Mouse (Mus musculus): ENCODE results near the gene Cox7a1. TPM values are rescaled to one million over a fixed set of nuclear protein-coding genes. Genes with fewer than 3 reads are reported as not detected.

Gene Cox7a1
- 24.7 and 32.0 TPM in 2 replicates for polyA plus RNA-seq (2012; rRNA removed)

DNA sequence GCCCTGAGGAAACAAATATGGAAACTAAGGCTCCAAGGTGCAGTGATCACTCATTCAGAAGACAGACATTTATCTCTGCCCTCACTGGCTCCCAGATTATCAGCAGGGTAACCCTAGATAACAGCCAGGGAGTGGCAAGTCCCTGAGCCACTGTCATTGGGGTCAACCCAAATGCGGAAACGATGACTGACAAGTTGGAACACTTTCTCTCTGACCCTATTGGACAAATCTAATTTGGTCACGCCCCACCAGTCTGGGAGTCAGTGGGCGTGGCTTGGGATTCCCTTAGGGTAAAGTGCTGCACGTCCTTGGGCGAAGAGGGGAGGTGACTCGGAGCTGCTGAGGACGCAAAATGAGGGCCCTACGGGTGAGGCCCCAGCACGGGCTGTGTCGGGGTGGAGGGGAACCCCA, at the start of gene Cox7a1:
Gene Cox7a1, plus strand, starts transcription at position 266 of the 411 bp plus-strand sequence.
- DNase-seq = peak; percentile 68 to 78
- Histone ChIP-seq H3K4me3 (replicated peaks; ENCODE audit: insufficient read depth, low read depth, low read length) (peak within 1 kb of the TSS; percentile 5), H3K27me3 (ENCODE audit: control insufficient read depth, insufficient read depth, low read length) (no peaks in the 10 kb centered on the region), H3K4me1 (ENCODE audit: control insufficient read depth, insufficient read depth, low read length) (peaks cover 28% of the 10 kb centered on the region), H3K27ac (ENCODE audit: insufficient read depth, low read length) (peak within 1 kb of the TSS; percentile 24; the same call in 1 of the 2 replicates)
- 8% methylated on average over 11 of the region's 11 CpGs for WGBS
- TF ChIP-seq CTCF (IDR thresholded peaks at IDR 0.05; ENCODE audit: borderline replicate concordance, insufficient read depth, low read depth, low read length) (no peak), POLR2A (IDR thresholded peaks at IDR 0.05; ENCODE audit: borderline replicate concordance, insufficient read depth, low read length) (no peak)

DNA sequence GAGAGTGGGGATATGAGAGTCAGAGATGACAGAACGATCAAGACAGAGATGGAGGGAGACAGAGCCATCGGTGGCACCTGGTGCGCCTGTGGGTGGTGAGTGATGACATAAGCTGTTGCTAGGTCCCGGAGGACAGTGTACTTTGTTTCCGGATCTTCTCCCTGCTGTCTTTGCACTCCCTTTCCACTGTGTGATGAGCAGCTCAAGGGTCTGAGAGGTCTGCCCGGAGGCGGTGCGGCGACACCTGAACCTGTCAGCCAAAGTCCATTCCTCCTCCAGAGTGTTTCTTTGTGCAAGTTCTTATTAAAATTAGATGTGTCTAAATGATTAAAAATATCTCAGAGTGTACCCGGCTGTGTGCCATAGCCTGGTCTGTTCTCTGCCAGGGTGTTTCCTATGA, 47.1 kb upstream of the Cox7a1 start:
- H3K27ac ChIP-seq (ENCODE audit: insufficient read depth, low read length) = no peak overlapping the region
- no peaks in the 10 kb centered on the region for H3K4me1 ChIP-seq (ENCODE audit: control insufficient read depth, insufficient read depth, low read length)
- TF ChIP-seq CTCF (IDR thresholded peaks at IDR 0.05; ENCODE audit: borderline replicate concordance, insufficient read depth, low read depth, low read length) (no peak), POLR2A (IDR thresholded peaks at IDR 0.05; ENCODE audit: borderline replicate concordance, insufficient read depth, low read length) (no peak)
- 63% methylated on average over 10 of the region's 10 CpGs for WGBS
- no peaks in the 10 kb centered on the region for H3K27me3 ChIP-seq (ENCODE audit: control insufficient read depth, insufficient read depth, low read length)
- H3K4me3 ChIP-seq (replicated peaks; ENCODE audit: insufficient read depth, low read depth, low read length) = no peak overlapping the region
- DNase-seq = peak; percentile 32 to 34

DNA sequence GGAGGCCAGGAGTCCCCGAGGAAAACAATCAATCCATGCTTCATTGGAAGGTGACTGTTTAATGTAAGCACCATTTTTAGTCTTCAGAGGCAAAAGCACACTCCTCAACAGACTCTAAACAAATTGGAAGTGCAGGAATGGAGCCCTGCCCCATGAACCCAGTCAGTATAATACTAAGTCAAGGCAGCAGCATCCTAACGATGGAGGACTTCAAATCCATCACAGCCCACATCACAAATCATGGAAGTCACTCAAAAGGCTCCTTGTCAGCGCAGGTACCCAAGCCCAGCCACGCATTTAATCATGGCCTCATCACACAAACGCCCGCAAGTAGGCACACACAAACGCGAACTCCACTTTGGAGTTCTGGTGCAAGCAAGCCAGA, 40.8 kb upstream of the Cox7a1 start:
- TF ChIP-seq CTCF (IDR thresholded peaks at IDR 0.05; ENCODE audit: borderline replicate concordance, insufficient read depth, low read depth, low read length) (no peak), POLR2A (IDR thresholded peaks at IDR 0.05; ENCODE audit: borderline replicate concordance, insufficient read depth, low read length) (no peak)
- Histone ChIP-seq H3K27ac (ENCODE audit: insufficient read depth, low read length) (no peak overlapping the region), H3K4me3 (replicated peaks; ENCODE audit: insufficient read depth, low read depth, low read length) (peak overlapping the region; percentile 55), H3K4me1 (ENCODE audit: control insufficient read depth, insufficient read depth, low read length) (no peaks in the 10 kb centered on the region), H3K27me3 (ENCODE audit: control insufficient read depth, insufficient read depth, low read length) (no peaks in the 10 kb centered on the region)
- WGBS = 12% methylated on average over 8 of the region's 8 CpGs
- DNase-seq = no peak

DNA sequence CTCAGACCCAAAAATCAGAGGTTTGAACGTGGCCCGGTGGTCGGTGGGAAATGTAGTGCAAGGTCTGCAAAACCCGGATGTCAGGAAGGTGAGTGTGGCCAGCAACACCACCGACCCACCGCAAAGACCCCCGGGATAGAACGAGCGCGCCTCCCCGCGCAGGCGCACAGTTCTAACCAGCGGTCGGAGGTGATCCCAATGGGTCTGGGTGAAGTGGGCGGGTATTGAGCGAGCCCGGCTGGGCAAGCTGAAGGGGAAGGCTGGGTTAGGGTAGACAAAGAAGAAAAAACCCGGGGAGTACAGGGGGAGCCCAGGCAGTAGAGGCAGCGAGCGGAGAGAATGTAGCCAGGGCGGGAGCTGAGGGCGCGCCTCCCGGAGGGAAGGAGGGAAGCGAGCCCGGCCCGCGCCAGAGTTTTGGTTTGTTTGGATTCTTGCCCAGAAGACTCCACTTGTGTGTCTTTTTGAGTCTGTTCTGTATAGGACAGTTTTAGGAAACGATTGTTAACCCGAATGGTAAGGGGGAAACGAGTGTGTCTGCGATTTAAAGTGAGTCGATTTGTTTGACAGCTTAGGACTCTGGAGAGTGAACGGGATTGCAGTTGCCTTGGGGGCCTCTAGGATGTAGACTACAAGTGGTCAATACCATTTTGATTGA, 40.3 kb upstream of the Cox7a1 start:
- TF ChIP-seq POLR2A (IDR thresholded peaks at IDR 0.05; ENCODE audit: borderline replicate concordance, insufficient read depth, low read length) = 0 out of 2 replicates have a peak, but pooled peaks have one; percentile 5
- TF ChIP-seq CTCF (IDR thresholded peaks at IDR 0.05; ENCODE audit: borderline replicate concordance, insufficient read depth, low read depth, low read length) = no peak
- 2% methylated on average over 35 of the region's 35 CpGs for WGBS
- Histone ChIP-seq H3K4me1 (ENCODE audit: control insufficient read depth, insufficient read depth, low read length) (no peaks in the 10 kb centered on the region), H3K4me3 (replicated peaks; ENCODE audit: insufficient read depth, low read depth, low read length) (peak overlapping the region; percentile 55), H3K27me3 (ENCODE audit: control insufficient read depth, insufficient read depth, low read length) (no peaks in the 10 kb centered on the region), H3K27ac (ENCODE audit: insufficient read depth, low read length) (no peak overlapping the region)
- DNase-seq = peak; percentile 64 to 76

- H3K27ac ChIP-seq (ENCODE audit: insufficient read depth, low read length) = no peak overlapping the region
- H3K27me3 ChIP-seq (ENCODE audit: control insufficient read depth, insufficient read depth, low read length) = no peaks in the 10 kb centered on the region
- 90% methylated on average over 5 of the region's 5 CpGs for WGBS
- no peaks in the 10 kb centered on the region for H3K4me1 ChIP-seq (ENCODE audit: control insufficient read depth, insufficient read depth, low read length)
- TF ChIP-seq CTCF (IDR thresholded peaks at IDR 0.05; ENCODE audit: borderline replicate concordance, insufficient read depth, low read depth, low read length) (no peak), POLR2A (IDR thresholded peaks at IDR 0.05; ENCODE audit: borderline replicate concordance, insufficient read depth, low read length) (no peak)
- H3K4me3 ChIP-seq (replicated peaks; ENCODE audit: insufficient read depth, low read depth, low read length) = no peak overlapping the region
- DNase-seq = no peak
Measured at GRCm38 (mm10) chr7:30147011-30147410, 36.9 kb upstream of the Cox7a1 start.

- WGBS = 100% methylated on average over 1 of the region's 1 CpGs
Measured at GRCm38 (mm10) chr7:30154040-30154439, 29.9 kb upstream of the Cox7a1 start.

DNA sequence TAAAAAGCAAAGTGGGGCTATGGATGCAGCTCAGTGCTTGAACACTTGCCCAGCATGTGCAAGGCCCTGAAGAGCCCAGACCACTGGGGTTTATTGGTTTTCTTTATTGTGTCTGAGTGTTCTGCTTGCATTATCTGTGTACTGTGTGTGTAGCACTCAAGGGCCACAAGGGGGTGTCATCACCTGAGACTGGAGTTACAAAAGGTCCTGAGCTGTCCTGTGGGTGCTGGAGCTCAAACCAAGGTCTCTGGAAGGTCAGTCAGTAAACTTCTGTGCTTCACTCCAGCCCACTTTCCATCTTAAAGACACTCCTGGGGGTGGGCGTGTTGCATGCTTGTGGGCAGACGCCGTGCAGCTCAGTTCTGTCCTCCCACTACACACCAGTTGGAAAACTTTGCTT, 28.4 kb upstream of the Cox7a1 start:
- H3K27me3 ChIP-seq (ENCODE audit: control insufficient read depth, insufficient read depth, low read length) = no peaks in the 10 kb centered on the region
- 98% methylated on average over 3 of the region's 3 CpGs for WGBS
- H3K4me1 ChIP-seq (ENCODE audit: control insufficient read depth, insufficient read depth, low read length) = no peaks in the 10 kb centered on the region
- no peak for TF ChIP-seq POLR2A (IDR thresholded peaks at IDR 0.05; ENCODE audit: borderline replicate concordance, insufficient read depth, low read length)
- no peak overlapping the region for H3K27ac ChIP-seq (ENCODE audit: insufficient read depth, low read length)
- no peak overlapping the region for H3K4me3 ChIP-seq (replicated peaks; ENCODE audit: insufficient read depth, low read depth, low read length)
- DNase-seq = no peak

More at GRCm38 (mm10) chr7:30154040-30154439, 29.9 kb upstream of the Cox7a1 start:
- Histone ChIP-seq H3K27ac (ENCODE audit: insufficient read depth, low read length) (no peak overlapping the region), H3K27me3 (ENCODE audit: control insufficient read depth, insufficient read depth, low read length) (no peaks in the 10 kb centered on the region), H3K4me3 (replicated peaks; ENCODE audit: insufficient read depth, low read depth, low read length) (no peak overlapping the region), H3K4me1 (ENCODE audit: control insufficient read depth, insufficient read depth, low read length) (no peaks in the 10 kb centered on the region)
- TF ChIP-seq CTCF (IDR thresholded peaks at IDR 0.05; ENCODE audit: borderline replicate concordance, insufficient read depth, low read depth, low read length) = no peak
- TF ChIP-seq POLR2A (IDR thresholded peaks at IDR 0.05; ENCODE audit: borderline replicate concordance, insufficient read depth, low read length) = no peak
- no peak for DNase-seq

DNA sequence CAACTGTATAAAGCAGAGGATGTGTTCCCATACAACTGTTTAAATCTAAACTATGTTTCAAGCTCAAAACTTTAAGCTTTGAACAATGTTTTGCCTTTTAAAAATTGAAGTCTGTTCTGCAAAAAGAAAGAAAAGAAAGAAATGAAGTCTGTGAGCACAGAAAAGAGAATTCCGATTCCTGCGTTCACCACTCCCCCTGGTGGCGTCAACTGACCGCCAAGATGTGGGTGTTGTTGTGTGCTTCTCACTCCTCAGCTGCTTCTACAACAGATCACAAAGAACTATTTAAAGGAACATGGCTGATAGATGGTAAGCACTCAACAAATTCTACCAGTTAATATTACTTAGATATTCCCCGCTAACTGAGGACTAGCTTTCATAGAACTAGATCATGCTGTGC, 20.8 kb upstream of the Cox7a1 start:
- no peaks in the 10 kb centered on the region for H3K27me3 ChIP-seq (ENCODE audit: control insufficient read depth, insufficient read depth, low read length)
- H3K4me1 ChIP-seq (ENCODE audit: control insufficient read depth, insufficient read depth, low read length) = 0 out of 2 replicates have a peak, but pooled peaks cover 3% of the 10 kb centered on the region
- H3K27ac ChIP-seq (ENCODE audit: insufficient read depth, low read length) = no peak overlapping the region
- WGBS = 97% methylated on average over 5 of the region's 5 CpGs
- no peak overlapping the region for H3K4me3 ChIP-seq (replicated peaks; ENCODE audit: insufficient read depth, low read depth, low read length)
- TF ChIP-seq POLR2A (IDR thresholded peaks at IDR 0.05; ENCODE audit: borderline replicate concordance, insufficient read depth, low read length) (no peak), CTCF (IDR thresholded peaks at IDR 0.05; ENCODE audit: borderline replicate concordance, insufficient read depth, low read depth, low read length) (no peak)
- DNase-seq = no peak

Measured in cerebellum, adult 2 months (tissue).